Mouse (Mus musculus) skeletal muscle tissue, adult 2 months (tissue): ENCODE measurements around the gene Hspbp1.

Experiments
- DNase-seq: peaks from one replicate; pipeline ENCODE4 v3.0.0-alpha.2; 2012; ENCODE audit warnings: low read depth, low spot score

Hspbp1 gene

GRCm38 (mm10) chr7:4684632-4685417 lies at the start of gene Hspbp1:
Hspbp1 (minus strand) TSS chr7:4685068.
- DNase-seq = peak; percentile 98

DNA sequence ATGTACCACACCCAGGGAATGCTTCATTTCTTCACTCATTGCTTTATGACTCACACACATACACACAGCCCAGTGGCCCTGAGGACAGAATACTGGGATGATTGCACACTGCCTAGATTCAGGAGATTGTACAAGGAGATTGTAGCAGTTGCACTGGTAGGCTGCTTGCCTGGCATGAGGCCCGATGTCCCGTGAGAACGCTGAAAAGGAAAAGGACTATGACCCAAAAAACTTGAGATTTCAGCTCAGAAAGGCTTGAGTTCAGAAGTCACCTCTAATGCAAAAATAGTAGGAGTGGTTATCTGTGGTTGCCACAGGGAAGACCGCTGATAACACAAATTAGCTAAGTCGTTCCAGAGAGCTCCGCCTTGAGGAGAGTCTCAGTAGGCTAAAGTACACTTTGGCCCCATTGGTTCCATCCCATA lies 48.1 kb upstream of the Hspbp1 start:
- no peak for DNase-seq

DNA sequence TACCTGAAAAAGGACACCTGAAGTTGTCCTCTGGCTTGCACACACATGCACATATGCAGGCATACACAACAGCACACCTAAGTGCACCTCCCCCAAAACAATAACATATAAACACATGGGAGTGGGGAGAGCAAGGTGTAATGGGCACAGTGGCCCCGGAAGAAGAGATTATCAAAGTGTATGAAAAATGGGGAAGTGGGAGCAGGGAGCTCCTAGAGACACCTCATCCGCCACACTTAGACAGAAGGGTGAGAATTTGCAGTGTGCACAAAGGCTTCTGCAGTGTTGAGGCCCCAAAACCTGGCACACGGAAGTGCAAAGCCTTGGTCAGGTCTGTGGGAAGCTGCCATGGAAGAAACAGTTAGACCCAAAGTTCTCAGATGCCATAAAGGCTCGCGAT lies 46.2 kb upstream of the Hspbp1 start:
- no peak for DNase-seq

GRCm38 (mm10) chr7:4725169-4725568 lies 40.3 kb upstream of the Hspbp1 start, which contains the start of gene Tmem150b:
Tmem150b (minus strand) TSS chr7:4725249.
- no peak for DNase-seq

DNA sequence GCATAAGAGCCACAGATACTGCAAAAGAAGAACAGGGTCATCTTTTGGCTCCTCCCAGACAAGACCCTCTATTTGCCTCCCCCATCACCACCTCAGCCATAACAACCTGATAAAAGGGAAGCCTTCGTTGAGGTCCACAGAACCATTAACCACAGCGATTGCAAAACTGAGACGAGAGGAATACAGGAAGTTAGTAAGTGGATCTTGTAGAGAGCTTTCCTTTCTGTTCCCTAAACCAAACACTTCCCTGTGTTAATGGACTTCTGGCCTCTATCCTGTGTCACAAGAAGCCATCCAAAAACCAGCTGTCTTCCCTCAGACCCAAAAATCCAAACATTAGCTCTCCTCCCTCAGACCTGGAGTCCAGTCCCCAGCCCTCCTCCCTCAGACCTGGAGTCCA lies 39.5 kb upstream of the Hspbp1 start:
- DNase-seq = no peak

- no peak for DNase-seq
Measured at GRCm38 (mm10) chr7:4723508-4723907, 38.6 kb upstream of the Hspbp1 start.

GRCm38 (mm10) chr7:4719276-4719675 lies 34.4 kb upstream of the Hspbp1 start:
- DNase-seq = no peak

DNA sequence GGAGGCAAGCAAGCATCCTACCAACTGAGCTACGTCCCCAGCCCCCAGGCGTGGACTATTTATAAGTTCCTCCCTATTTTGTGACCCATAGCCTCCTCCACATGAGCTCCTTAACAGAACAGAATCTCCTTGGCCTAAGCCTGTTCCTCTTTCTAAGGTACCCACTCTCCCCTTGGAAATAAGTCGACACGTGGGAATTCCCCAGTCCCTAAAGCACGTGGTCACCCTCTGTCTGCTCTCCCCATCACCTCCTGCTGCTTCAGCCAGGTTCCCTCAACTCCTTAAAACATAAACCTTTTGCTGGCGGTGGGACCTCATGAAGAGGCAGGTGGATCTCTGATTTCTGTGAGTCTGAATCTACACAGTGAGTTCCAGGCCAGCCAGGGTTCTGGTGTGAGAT lies 32.1 kb upstream of the Hspbp1 start:
- DNase-seq = no peak

GRCm38 (mm10) chr7:4712594-4712993 lies 27.7 kb upstream of the Hspbp1 start:
- DNase-seq = no peak

DNA sequence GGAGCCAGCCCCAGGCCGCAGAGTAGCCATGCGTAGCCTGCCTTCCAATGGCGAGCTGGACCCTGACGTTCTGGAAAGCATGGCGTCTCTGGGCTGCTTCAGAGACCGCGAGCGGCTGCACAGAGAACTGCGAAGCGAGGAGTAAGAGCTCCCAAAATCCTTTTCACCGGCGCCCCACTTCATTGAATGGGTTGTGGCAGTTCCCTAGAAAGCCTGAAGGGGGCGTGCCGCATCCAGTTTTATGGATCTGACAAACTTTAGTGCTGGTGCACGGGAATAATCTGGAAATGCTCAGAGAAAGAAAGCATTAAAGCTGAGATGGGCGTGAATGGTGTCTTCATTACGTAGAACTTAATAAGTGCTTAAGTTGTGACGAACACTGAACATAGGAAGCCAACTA lies 20.2 kb upstream of the Hspbp1 start:
- DNase-seq = no peak

DNA sequence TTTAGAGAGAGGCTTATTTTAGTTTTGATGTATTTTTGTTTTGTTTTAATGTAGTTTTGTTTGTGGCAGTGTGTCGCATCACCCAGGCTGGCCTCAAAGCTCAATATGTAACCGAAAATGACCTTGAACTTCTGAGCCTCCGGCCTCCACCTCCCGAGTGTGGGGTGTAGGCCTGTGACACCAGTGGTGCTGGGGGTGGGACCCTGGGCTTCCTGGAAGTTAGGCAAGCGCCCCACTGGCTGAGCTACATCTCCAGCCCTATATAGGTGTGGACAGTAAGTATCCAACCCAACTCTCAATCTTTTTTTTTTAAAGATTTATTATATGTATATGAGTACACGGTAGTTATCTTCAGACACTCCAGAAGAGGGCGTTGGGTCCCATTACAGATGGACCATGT lies 18.3 kb upstream of the Hspbp1 start:
- DNase-seq = no peak

- peak; percentile 32 for DNase-seq
Measured at GRCm38 (mm10) chr7:4702334-4702733, 17.5 kb upstream of the Hspbp1 start.

- DNase-seq = no peak
Measured at GRCm38 (mm10) chr7:4693004-4693403, 8.1 kb upstream of the Hspbp1 start.

DNA sequence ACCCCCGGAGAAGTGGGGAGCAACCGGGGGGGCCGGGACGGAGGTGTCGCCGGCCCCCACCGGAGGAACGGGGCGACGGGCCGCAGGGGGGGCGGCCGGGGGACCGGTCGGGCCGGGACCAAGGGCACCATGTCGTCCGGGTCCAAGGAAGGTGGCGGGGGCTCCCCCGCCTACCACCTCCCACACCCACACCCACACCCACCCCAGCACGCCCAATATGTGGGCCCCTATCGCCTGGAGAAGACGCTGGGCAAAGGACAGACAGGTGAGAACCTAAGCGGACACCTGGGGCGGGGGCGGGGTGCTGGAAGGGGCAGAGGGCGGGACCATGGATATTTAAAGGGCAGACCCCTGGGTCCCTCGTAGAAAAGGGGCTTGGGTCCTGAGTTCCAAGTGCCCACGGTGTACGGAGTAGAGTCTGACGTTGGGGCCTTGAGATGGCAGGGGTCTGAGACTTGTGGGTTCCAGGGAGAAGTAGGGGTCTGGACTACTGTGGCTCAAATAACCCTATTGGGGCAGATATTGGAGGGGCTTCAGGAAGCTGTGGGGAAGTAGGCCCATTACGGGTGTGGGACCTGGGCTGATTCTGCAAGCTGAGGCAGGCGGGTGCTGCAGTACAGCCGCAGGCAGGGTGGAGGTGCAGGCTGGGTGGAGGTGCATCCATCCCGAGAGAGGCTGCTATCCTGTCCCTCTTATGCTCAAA lies 6.2 kb upstream of the Hspbp1 start:
- DNase-seq = no peak

GRCm38 (mm10) chr7:4690387-4690786 lies 5.5 kb upstream of the Hspbp1 start, which contains the start of gene Brsk1:
Brsk1 (plus strand) TSS chr7:4690604.
- DNase-seq = no peak

DNA sequence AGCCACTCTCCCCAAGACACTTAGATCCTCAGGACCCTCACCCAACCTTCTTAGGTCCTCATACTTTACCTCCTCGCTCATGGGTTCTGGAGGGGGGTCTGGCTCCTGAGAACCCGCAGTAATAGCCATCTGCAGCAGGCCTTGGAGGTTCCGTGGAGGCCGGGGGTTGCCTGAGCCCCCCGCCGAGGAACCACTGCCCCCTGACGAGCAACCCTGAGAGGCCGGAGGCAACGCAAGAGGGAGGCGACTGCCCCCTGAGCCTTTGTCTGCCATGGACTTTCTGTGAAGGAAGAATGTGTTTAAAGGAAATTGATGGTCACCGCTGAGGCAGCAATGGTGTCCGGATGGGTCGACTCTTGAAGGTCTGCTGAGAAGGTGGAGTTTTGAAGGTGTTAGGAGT lies 665 bp downstream of the Hspbp1 start:
- no peak for DNase-seq

DNA sequence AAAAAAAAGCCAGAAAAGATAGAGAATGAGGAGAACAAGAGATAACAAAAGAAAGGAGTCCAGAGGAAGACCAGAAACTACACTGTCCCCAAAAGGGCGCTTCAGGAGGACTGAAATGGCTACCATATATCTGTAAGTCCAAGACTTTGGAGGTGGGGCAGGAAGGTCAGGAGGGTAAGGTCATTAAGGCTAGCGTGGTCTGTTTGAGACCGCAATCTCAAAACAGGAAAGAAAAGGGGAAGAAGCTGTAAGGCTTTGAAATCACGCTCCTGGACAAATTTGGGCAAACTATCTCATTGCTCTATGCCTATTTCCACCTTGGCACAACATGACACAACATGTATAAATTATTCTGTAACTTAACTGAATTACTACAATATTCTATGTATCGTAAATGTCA lies 1.6 kb downstream of the Hspbp1 start:
- DNase-seq = no peak

GRCm38 (mm10) chr7:4675200-4675599 lies 9.7 kb downstream of the Hspbp1 start:
- DNase-seq = no peak

DNA sequence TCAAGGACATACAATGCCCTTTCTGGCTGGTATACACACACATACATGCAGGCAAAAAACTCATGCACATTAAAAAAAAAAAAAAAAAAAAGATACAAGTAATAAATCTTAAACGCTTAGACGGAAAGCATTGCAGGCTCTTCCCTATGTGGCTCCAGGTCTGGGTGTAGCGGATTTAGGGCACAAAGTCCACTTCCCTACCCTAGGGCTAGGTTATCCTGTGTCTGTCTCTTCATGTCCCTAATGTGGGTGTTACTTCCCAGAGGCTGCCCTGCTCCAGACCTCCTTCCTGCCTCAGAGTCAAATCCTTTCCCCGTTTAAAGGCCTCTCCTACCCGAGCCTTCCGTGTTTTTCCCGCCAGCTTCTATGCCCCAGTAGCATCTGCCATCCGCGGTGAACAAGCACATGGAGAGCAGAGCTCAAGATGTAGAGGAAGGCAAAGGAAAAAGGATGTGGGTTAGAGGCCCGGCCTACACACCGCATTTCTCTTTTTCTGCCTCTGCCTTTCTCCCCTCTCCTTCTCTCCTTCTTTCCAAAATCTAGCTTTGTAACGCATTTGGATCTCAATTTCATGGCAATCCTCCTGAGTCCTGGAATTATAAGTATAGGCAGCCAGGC lies 10.6 kb downstream of the Hspbp1 start:
- no peak for DNase-seq

DNA sequence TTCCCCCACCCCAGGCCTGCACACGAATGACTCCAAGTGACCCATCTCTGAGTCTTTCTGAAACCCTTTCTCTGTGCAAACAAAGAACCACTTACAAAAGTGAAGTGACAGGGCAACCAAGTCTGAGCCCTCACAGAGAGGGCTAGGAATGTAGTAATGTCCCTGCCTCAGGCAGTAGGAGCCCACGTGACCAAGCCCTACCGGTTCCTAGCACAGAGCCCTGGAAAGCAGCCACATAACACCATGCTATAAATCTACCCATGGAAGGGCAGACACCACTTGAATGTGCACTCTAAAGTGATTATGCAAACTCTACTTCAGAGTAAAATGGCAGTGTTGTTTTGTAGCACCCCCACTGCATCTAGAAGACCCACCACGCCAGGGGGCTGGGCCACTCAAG lies 12.9 kb downstream of the Hspbp1 start:
- DNase-seq = no peak

DNA sequence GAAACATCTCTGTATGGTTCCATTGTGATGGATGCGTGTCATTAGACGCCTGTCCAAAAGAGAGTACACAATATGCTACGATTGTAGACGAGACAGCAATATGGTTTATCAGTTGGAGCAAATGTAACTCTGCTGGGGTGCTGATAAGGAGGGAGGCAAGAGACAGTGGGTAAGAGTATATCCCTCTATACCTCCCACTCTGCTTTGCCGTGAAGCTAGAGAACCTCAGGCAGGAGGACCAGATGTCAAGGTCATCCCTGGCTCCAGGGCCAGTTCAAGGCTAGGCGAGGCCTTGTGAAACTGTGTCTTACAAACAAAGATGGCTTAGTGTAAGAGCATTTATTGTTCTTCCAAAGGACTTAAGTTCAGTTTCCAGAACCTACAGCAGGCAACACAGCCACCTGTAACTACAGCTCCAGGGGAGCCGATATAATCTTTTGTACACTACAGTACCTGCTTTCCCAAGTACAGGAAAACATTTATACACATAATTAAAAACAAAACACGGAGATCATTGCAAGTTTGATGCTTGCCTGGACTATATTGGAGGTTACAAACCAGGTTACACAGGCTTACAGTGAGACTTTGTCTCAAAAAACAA lies 14.1 kb downstream of the Hspbp1 start:
- DNase-seq = no peak

DNA sequence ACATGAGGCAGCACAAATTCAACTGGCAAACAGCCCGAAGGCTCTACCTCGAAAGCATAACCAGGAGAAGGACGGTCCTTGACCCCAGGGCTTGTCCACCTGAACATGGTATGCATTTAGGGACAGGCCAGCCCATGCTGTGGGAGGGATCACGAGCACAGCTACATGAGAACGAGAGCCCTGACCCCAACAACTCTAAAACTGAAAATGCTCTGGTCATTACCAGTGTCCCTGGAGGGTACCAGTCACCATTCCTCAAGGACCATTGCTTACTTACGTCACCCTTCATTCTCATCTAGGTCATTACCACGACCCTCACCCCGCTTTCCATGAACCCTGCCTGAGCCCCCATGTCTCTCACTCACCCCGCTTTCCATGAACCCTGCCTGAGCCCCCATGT lies 15.7 kb downstream of the Hspbp1 start:
- DNase-seq = no peak
